Mouse (Mus musculus) stomach, embryonic 14.5 days (tissue): Measurements from ENCODE around the gene Tbc1d10c. TPM values are rescaled to one million over a fixed set of nuclear protein-coding genes. Genes with fewer than 3 reads are reported as not detected.

Experiments used
- ATAC-seq: fragments of 200-750 bp; cut with Nextera tagmentation; 2 replicates; pipeline ENCODE4 v1.8.0; 2017; ENCODE audit warnings: low read depth, moderate TSS enrichment; ENCODE audit not compliant: insufficient number of reproducible peaks, insufficient read depth, low FRiP score
- H3K27ac ChIP-seq: fragments of 300-500 bp; sonication (generic); 2 replicates; pipeline ENCODE4 v1.5.1; 2014; ENCODE audit warnings: mild to moderate bottlenecking, low read length, moderate library complexity, mixed read lengths
- H3K27me3 ChIP-seq: fragments of 300-500 bp; sonication (generic); 2 replicates; pipeline ENCODE4 v1.6.1; 2014; ENCODE audit warnings: low read length, control low read depth, mixed read lengths; ENCODE audit not compliant: control insufficient read depth, insufficient read depth
- H3K36me3 ChIP-seq: fragments of 300-500 bp; sonication (generic); 2 replicates; pipeline ENCODE4 v1.6.1; 2014; ENCODE audit warnings: mild to moderate bottlenecking, control low read depth, low read length, moderate library complexity, mixed read lengths; ENCODE audit not compliant: control insufficient read depth, insufficient read depth
- H3K4me1 ChIP-seq: fragments of 300-500 bp; sonication (generic); 2 replicates; pipeline ENCODE4 v1.6.1; 2014; ENCODE audit warnings: low read length, control low read depth, mixed read lengths; ENCODE audit not compliant: control insufficient read depth, insufficient read depth
- H3K4me2 ChIP-seq: fragments of 300-500 bp; sonication (generic); replicated peaks from 2 replicates; pipeline ENCODE4 v1.6.1; 2014; ENCODE audit warnings: low read depth, low read length, control low read depth
- H3K4me3 ChIP-seq: fragments of 300-500 bp; sonication (generic); 2 replicates; pipeline ENCODE4 v1.5.1; 2014; ENCODE audit warnings: low read depth, low read length, control low read depth
- H3K9ac ChIP-seq: fragments of 300-500 bp; sonication (generic); replicated peaks from 2 replicates; pipeline ENCODE4 v1.6.1; 2014; ENCODE audit warnings: low read depth, mild to moderate bottlenecking, control low read depth, low read length, moderate library complexity, mixed read lengths
- H3K9me3 ChIP-seq: fragments of 300-500 bp; sonication (generic); 2 replicates; pipeline ENCODE4 v1.6.1; 2016; ENCODE audit warnings: low read depth, low read length, control low read depth; ENCODE audit not compliant: control insufficient read depth
- WGBS: fragments of 180-500 bp; shearing (Covaris S2); extraction: QIAGEN DNeasy Blood & Tissue Kit; methylation state at CpG from one replicate; pipeline ENCODE4 v1.1.7; 2014; 5-methylcytosine and 5-hydroxymethylcytosine counted together
- polyA plus RNA-seq: library from polyadenylated mRNA; unstranded; fragments of >200 nt; fragmentation: Nextera tagmentation; extraction: Ambion mirVana; gene quantifications from 2 replicates; pipeline ENCODE4 v1.2.1, GENCODE M21; 2014

Tbc1d10c gene
- polyA plus RNA-seq, 1 experiment from 2014 or later = 2.5 TPM

GRCm38 (mm10) chr19:4191528-4192250 is 605 bp upstream of the Tbc1d10c start, which contains the start of gene Ppp1ca:
TSS of gene Ppp1ca (plus strand) at chr19:4192065.
- peak within 1 kb of the TSS; percentile 92 for H3K9ac ChIP-seq
- 4% methylated on average over 44 of the region's 47 CpGs for WGBS
- ATAC-seq = peak; percentile 94
- no peaks in the 10 kb centered on the region for H3K27me3 ChIP-seq
- peaks cover 21% of the 10 kb centered on the region for H3K4me1 ChIP-seq
- H3K36me3 ChIP-seq = peaks cover 37% of the 10 kb centered on the region
- H3K4me3 ChIP-seq = peak within 1 kb of the TSS; percentile 98
- peak within 1 kb of the TSS; percentile 97 for H3K4me2 ChIP-seq
- no peaks in the 10 kb centered on the region for H3K9me3 ChIP-seq
- H3K27ac ChIP-seq = peak within 1 kb of the TSS; percentile 96

DNA sequence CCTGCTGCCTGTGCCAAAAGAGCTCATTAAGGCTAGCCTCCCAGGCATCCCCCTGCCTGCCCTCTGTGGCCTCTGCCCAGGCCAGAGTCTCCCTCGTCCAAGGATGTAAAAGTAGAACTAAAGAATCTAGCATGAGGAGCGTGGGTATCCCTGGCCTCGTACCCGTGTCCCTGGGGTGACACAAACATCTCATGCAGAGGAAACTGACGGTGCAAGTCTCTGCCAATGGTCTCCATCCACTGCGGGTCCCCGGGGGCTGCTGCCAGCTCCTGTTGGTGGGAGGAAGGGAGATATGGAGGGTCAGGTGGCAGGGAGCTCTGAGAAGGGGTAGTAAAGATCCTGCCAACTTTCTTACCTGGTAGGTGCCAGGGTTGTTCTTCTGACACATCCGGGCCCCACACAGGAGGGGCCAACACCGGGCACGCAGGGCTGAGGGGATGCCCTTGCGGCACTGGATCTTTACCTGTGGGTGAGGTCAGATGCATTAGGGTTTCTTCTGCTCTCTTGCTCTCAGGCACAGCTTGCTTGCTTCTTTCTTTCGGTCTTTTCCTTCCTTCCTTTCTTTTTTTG is 1.9 kb downstream of the Tbc1d10c start:
- Histone ChIP-seq H3K36me3 (peaks cover 12% of the 10 kb centered on the region), H3K4me1 (peaks cover 19% of the 10 kb centered on the region), H3K9ac (no peak overlapping the region), H3K27me3 (no peaks in the 10 kb centered on the region), H3K27ac (no peak overlapping the region), H3K4me3 (no peak overlapping the region), H3K4me2 (no peak overlapping the region), H3K9me3 (no peaks in the 10 kb centered on the region)
- WGBS = 85% methylated on average over 12 of the region's 12 CpGs
- no peak for ATAC-seq

- H3K36me3 ChIP-seq = no peaks in the 10 kb centered on the region
- no peak overlapping the region for H3K4me3 ChIP-seq
- no peak overlapping the region for H3K27ac ChIP-seq
- no peak overlapping the region for H3K9ac ChIP-seq
- peaks cover 6% of the 10 kb centered on the region for H3K4me1 ChIP-seq
- WGBS = 63% methylated on average over 3 of the region's 3 CpGs
- H3K4me2 ChIP-seq = no peak overlapping the region
- no peaks in the 10 kb centered on the region for H3K27me3 ChIP-seq
- no peak for ATAC-seq
- H3K9me3 ChIP-seq = no peaks in the 10 kb centered on the region
Measured at GRCm38 (mm10) chr19:4187303-4187702, 3.8 kb downstream of the Tbc1d10c start.

GRCm38 (mm10) chr19:4184976-4185975 is 5.8 kb downstream of the Tbc1d10c start:
- peak overlapping the region; percentile 44; the same call in 1 of the 2 replicates for H3K27ac ChIP-seq
- WGBS = 42% methylated on average over 15 of the region's 15 CpGs

GRCm38 (mm10) chr19:4183689-4184088 is 7.4 kb downstream of the Tbc1d10c start:
- Histone ChIP-seq H3K4me3 (no peak overlapping the region), H3K27ac (no peak overlapping the region), H3K36me3 (no peaks in the 10 kb centered on the region), H3K4me2 (no peak overlapping the region), H3K9me3 (no peaks in the 10 kb centered on the region), H3K9ac (no peak overlapping the region), H3K4me1 (peaks cover 9% of the 10 kb centered on the region), H3K27me3 (no peaks in the 10 kb centered on the region)
- no peak for ATAC-seq
- 83% methylated on average over 2 of the region's 2 CpGs for WGBS

More at GRCm38 (mm10) chr19:4184976-4185975, 5.8 kb downstream of the Tbc1d10c start:
- H3K9ac ChIP-seq = no peak overlapping the region
- H3K9me3 ChIP-seq = no peaks in the 10 kb centered on the region
- H3K4me3 ChIP-seq = no peak overlapping the region
- no peaks in the 10 kb centered on the region for H3K36me3 ChIP-seq
- H3K4me2 ChIP-seq = no peak overlapping the region
- no peaks in the 10 kb centered on the region for H3K27me3 ChIP-seq
- peaks cover 9% of the 10 kb centered on the region for H3K4me1 ChIP-seq
- 0 out of 2 replicates have a peak, but pooled peaks have one; percentile 49 for ATAC-seq

DNA sequence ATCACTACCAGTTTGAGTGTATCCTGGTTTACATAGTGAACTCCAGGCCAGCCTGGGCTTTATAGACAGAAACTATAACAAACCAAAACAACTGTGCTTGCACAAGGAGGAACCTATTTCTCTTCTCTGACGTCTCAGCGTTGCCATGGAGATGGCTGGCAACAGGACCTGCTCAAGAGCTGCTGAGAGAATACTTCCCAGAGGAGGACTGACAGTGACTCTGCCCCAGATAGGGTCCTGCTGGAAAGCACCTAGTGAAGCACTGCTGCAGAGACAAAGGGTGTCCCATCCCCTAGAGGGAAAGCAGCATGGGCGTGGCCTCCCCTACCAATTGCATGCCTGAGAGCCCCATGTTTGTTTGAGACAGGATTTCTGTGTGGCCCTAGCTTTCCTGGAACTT is 9.2 kb downstream of the Tbc1d10c start:
- Histone ChIP-seq H3K4me1 (peaks cover 9% of the 10 kb centered on the region), H3K9me3 (no peaks in the 10 kb centered on the region), H3K27me3 (no peaks in the 10 kb centered on the region), H3K9ac (no peak overlapping the region), H3K27ac (no peak overlapping the region), H3K4me2 (no peak overlapping the region), H3K4me3 (no peak overlapping the region), H3K36me3 (no peaks in the 10 kb centered on the region)
- no peak for ATAC-seq
- 37% methylated on average over 3 of the region's 3 CpGs for WGBS

DNA sequence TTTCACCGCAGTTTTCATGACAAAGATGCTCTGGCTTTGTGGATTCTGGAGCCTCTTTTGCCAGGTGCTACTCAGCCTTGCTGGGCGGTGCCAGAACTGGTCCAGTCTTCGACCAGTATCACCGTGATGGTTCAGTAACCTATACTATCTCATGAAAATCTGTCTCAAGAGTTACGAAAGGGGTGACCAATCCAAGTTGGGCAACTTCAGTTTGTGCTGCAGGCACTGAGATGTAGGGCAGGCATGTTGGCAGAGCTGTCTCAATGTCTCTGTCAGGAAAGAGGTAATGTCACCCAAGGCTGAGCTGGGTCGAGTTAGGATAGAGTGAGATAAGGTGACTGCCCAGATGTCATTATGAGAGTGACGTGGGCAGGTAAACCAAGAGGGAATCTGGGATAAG is 10.7 kb downstream of the Tbc1d10c start:
- Histone ChIP-seq H3K36me3 (no peaks in the 10 kb centered on the region), H3K9me3 (no peaks in the 10 kb centered on the region), H3K27me3 (no peaks in the 10 kb centered on the region), H3K4me2 (no peak overlapping the region), H3K4me3 (no peak overlapping the region), H3K9ac (no peak overlapping the region), H3K4me1 (peaks cover 12% of the 10 kb centered on the region), H3K27ac (no peak overlapping the region)
- WGBS = 86% methylated on average over 7 of the region's 7 CpGs
- no peak for ATAC-seq

- peak within 1 kb of the TSS; percentile 3; the same call in 1 of the 2 replicates for H3K4me3 ChIP-seq
- H3K36me3 ChIP-seq = no peaks in the 10 kb centered on the region
- no peaks in the 10 kb centered on the region for H3K9me3 ChIP-seq
- no peak within 1 kb of the TSS for H3K9ac ChIP-seq
- peak within 1 kb of the TSS; percentile 42 for H3K4me2 ChIP-seq
- ATAC-seq = peak; percentile 54; the same call in 1 of the 2 replicates
- no peaks in the 10 kb centered on the region for H3K27me3 ChIP-seq
- H3K27ac ChIP-seq = no peak within 1 kb of the TSS
- 2% methylated on average over 11 of the region's 11 CpGs for WGBS
- peaks cover 11% of the 10 kb centered on the region; the same call in 1 of the 2 replicates for H3K4me1 ChIP-seq
Measured at GRCm38 (mm10) chr19:4175368-4175947, 15.6 kb downstream of the Tbc1d10c start, which contains the start of gene Carns1. TSS of gene Carns1 (minus strand) at chr19:4175479.
